Mouse (Mus musculus): ENCODE results near the gene Gm17545. TPM values are rescaled to one million over a fixed set of nuclear protein-coding genes. Genes with fewer than 3 reads are reported as not detected.

Gm17545 gene
- polyA plus RNA-seq, 1 experiment from 2014 or later, result not detected

DNA sequence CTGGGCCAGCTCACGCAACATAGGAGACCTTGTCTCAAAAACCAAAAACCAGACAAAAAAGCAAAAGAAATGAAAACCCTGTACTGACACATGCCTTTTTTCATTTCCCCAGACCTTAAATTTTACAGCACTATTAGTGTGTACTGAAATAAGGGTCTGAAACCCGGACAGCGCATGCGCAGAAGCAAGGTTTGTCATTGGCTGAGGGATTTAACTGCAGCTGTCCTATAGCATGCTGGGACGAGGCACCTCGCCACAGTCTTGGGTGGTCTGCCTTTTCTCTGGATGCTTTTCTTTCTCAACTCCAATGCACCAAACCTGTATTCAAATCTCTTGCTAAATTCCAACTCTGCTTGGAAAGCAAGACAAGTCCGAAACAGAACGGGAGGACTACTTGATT is 24.9 kb downstream of the Gm17545 start:
- H3K4me2 ChIP-seq (replicated peaks; ENCODE audit: low read depth), result no peak overlapping the region
- H3K9me3 ChIP-seq (ENCODE audit: control insufficient read depth), result no peaks in the 10 kb centered on the region
- WGBS, result 93% methylated on average over 8 of the region's 8 CpGs
- no peak overlapping the region for H3K9ac ChIP-seq (ENCODE audit: low read depth, low read length)
- H3K27ac ChIP-seq (ENCODE audit: low read depth, low read length), result no peak overlapping the region
- no peaks in the 10 kb centered on the region for H3K27me3 ChIP-seq (replicated peaks; ENCODE audit: control insufficient read depth, insufficient read depth, low read length)
- TF ChIP-seq CTCF (IDR thresholded peaks at IDR 0.05; ENCODE audit: low read depth), result no peak
- no peak for ATAC-seq
- no peak overlapping the region for H3K4me3 ChIP-seq (ENCODE audit: low read depth, low read length)
- H3K36me3 ChIP-seq (ENCODE audit: control insufficient read depth, insufficient read depth), result no peaks in the 10 kb centered on the region
- H3K4me1 ChIP-seq (replicated peaks; ENCODE audit: control insufficient read depth, insufficient read depth, low read length), result peaks cover 3% of the 10 kb centered on the region; the same call in 1 of the 2 replicates

DNA sequence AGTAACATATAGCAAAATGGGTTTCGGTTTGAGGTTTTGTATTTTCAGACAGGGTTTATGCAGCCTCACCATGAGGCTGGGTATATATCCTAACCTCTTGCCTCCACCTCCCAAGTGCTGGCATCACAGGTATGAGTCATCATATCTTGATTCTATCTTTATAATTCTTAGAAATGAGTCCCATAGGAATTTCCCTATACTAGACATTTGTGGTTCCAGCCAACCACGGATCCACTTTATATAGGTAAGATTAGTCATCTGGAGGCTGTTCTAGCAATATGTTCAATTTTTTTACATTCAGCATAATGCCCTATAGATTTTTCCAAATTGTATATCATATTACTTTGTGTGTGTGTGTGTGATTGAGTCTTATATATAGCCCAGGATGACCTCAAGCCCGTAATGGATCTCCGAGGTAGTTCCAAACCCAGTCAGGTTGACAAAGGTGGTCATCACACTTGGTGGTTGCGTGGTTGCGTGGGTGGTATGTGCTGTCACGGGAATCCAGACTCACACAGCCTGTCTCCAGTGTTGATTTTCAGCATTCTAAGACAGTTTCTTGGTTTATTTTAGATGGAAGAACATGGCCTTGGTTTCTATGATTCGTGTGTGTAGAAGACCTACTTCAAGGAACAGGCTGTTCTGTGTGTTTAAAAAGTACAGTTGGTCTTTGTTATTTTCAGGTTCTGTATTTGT is 29.9 kb downstream of the Gm17545 start:
- Histone ChIP-seq H3K36me3 (ENCODE audit: control insufficient read depth, insufficient read depth) (no peaks in the 10 kb centered on the region), H3K27ac (ENCODE audit: low read depth, low read length) (no peak overlapping the region), H3K9me3 (ENCODE audit: control insufficient read depth) (no peaks in the 10 kb centered on the region), H3K9ac (ENCODE audit: low read depth, low read length) (no peak overlapping the region), H3K4me2 (replicated peaks; ENCODE audit: low read depth) (no peak overlapping the region), H3K4me3 (ENCODE audit: low read depth, low read length) (no peak overlapping the region), H3K4me1 (replicated peaks; ENCODE audit: control insufficient read depth, insufficient read depth, low read length) (no peaks in the 10 kb centered on the region), H3K27me3 (replicated peaks; ENCODE audit: control insufficient read depth, insufficient read depth, low read length) (no peaks in the 10 kb centered on the region)
- ATAC-seq, result no peak
- WGBS, result 92% methylated on average over 8 of the region's 8 CpGs
- TF ChIP-seq CTCF (IDR thresholded peaks at IDR 0.05; ENCODE audit: low read depth), result no peak

DNA sequence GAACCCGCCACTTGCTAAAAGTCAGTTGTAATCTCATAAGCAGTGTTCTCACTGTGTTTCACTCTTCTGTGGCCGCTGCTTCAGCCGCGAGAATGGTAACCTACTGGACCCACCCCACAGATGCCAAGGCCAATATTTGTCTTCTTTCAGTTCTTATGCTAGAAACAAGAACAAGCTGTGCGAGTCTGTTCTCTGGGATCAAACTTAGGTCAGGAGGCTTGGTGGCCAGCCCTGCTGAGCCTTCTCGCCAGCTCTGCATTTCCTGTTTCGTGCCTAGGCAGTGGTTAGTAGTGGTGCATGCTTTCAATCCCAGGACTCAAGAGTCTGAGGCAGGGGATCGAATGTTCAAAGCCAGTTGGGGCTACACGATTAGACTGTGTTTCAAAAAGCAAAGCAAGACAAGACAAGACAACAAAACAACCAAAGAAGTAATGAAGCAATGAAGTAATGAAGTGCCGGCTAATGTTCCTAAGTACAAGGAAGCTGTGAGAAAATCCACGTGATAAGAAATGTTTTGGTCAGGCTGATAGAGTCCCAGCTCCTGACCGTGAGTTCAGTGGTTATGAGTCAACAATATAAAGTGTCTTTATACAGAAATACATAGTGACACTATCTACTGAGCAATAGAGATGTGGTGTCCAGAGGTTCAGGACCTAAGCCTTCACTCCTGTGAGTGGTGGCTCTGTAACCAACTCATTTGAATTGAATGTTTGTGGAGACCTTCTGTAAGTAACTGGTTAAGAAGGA is 30.6 kb downstream of the Gm17545 start:
- peak; percentile 64 for ATAC-seq
- Histone ChIP-seq H3K9me3 (ENCODE audit: control insufficient read depth) (no peaks in the 10 kb centered on the region), H3K4me1 (replicated peaks; ENCODE audit: control insufficient read depth, insufficient read depth, low read length) (no peaks in the 10 kb centered on the region), H3K4me3 (ENCODE audit: low read depth, low read length) (no peak overlapping the region), H3K27me3 (replicated peaks; ENCODE audit: control insufficient read depth, insufficient read depth, low read length) (no peaks in the 10 kb centered on the region), H3K4me2 (replicated peaks; ENCODE audit: low read depth) (no peak overlapping the region), H3K27ac (ENCODE audit: low read depth, low read length) (no peak overlapping the region), H3K36me3 (ENCODE audit: control insufficient read depth, insufficient read depth) (no peaks in the 10 kb centered on the region), H3K9ac (ENCODE audit: low read depth, low read length) (no peak overlapping the region)
- TF ChIP-seq CTCF (IDR thresholded peaks at IDR 0.05; ENCODE audit: low read depth), result no peak
- 75% methylated on average over 12 of the region's 12 CpGs for WGBS

DNA sequence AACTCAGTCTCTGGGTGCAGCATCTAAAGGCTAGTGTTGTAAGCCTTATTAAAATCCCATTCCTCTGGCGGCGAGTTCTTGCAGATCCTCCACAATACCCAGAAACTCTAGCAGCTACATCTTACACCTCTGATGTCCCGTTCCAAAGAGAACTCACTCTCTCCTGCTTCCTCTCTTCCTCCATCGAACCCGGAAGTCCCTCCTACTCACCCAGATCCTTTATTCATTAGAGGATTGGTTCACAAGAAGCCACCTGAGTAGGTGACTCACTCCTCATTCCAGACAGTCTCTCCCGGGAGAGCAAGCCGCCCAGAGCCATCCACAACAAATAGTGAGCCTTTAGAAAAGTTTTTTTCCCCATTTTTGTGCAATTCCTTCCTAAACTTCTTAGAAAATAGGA is 32.1 kb downstream of the Gm17545 start:
- Histone ChIP-seq H3K4me1 (replicated peaks; ENCODE audit: control insufficient read depth, insufficient read depth, low read length) (no peaks in the 10 kb centered on the region), H3K9ac (ENCODE audit: low read depth, low read length) (no peak overlapping the region), H3K27me3 (replicated peaks; ENCODE audit: control insufficient read depth, insufficient read depth, low read length) (no peaks in the 10 kb centered on the region), H3K36me3 (ENCODE audit: control insufficient read depth, insufficient read depth) (no peaks in the 10 kb centered on the region), H3K27ac (ENCODE audit: low read depth, low read length) (no peak overlapping the region), H3K9me3 (ENCODE audit: control insufficient read depth) (no peaks in the 10 kb centered on the region), H3K4me3 (ENCODE audit: low read depth, low read length) (no peak overlapping the region), H3K4me2 (replicated peaks; ENCODE audit: low read depth) (no peak overlapping the region)
- WGBS, result 86% methylated on average over 7 of the region's 7 CpGs
- no peak for ATAC-seq
- no peak for TF ChIP-seq CTCF (IDR thresholded peaks at IDR 0.05; ENCODE audit: low read depth)

DNA sequence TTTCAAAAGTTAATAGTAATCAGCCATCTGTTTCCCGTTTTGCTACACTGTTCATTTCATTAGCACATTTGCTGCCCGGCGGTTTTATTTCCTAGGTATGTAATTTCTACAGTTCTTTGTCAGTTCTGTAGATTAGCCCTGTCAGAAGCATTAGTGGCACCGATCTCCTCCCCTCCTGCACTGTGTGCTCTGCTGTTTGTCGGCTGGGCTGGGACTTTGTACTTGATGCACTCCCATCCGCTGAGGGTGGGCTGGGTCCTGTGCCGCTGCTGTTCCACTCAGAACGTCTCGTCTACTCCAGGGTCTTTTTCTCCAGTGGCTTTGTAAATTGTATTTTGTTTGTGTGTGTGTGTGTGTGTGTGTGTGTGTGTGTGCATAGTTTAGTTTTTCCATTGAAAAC is 34.9 kb downstream of the Gm17545 start:
- no peak for ATAC-seq
- no peak overlapping the region for H3K4me2 ChIP-seq (replicated peaks; ENCODE audit: low read depth)
- H3K36me3 ChIP-seq (ENCODE audit: control insufficient read depth, insufficient read depth), result no peaks in the 10 kb centered on the region
- no peak overlapping the region for H3K4me3 ChIP-seq (ENCODE audit: low read depth, low read length)
- H3K27me3 ChIP-seq (replicated peaks; ENCODE audit: control insufficient read depth, insufficient read depth, low read length), result no peaks in the 10 kb centered on the region
- 36% methylated on average over 9 of the region's 9 CpGs for WGBS
- H3K9ac ChIP-seq (ENCODE audit: low read depth, low read length), result no peak overlapping the region
- no peak overlapping the region for H3K27ac ChIP-seq (ENCODE audit: low read depth, low read length)
- no peak for TF ChIP-seq CTCF (IDR thresholded peaks at IDR 0.05; ENCODE audit: low read depth)
- no peaks in the 10 kb centered on the region for H3K9me3 ChIP-seq (ENCODE audit: control insufficient read depth)
- no peaks in the 10 kb centered on the region for H3K4me1 ChIP-seq (replicated peaks; ENCODE audit: control insufficient read depth, insufficient read depth, low read length)

DNA sequence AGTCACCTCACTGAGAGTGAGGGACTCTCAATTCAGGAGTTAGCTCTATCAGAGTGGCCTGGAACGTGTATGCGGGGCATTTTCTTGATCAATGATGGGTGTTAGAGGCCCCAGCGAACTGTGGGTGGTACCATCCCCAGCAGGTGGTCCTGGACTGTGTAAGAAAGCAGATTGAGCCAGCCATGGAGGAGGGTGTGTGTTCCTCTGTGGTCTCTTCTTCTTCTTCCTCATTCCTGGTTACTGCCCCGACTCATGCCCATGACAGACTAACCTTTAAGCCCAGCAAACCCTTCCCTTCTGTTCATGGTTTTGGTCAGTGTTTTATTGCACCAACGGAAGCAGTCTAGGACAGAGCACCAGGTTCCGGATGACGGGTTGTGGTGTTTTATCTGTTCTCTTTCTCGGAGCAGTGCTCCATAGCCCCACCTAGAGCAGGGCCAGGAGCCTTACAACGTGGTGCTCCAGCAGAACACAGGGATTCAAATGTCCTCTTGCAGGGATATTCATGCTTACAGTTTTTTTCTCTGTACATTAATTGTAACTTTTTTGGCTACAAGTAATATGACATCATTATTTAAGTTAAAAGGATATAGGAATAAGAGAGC is 40.2 kb downstream of the Gm17545 start:
- 83% methylated on average over 9 of the region's 9 CpGs for WGBS
- H3K4me1 ChIP-seq (replicated peaks; ENCODE audit: control insufficient read depth, insufficient read depth, low read length), result no peaks in the 10 kb centered on the region
- no peaks in the 10 kb centered on the region for H3K36me3 ChIP-seq (ENCODE audit: control insufficient read depth, insufficient read depth)
- no peak for ATAC-seq
- no peak overlapping the region for H3K4me3 ChIP-seq (ENCODE audit: low read depth, low read length)
- H3K27me3 ChIP-seq (replicated peaks; ENCODE audit: control insufficient read depth, insufficient read depth, low read length), result no peaks in the 10 kb centered on the region
- no peak overlapping the region for H3K27ac ChIP-seq (ENCODE audit: low read depth, low read length)
- no peak overlapping the region for H3K9ac ChIP-seq (ENCODE audit: low read depth, low read length)
- TF ChIP-seq CTCF (IDR thresholded peaks at IDR 0.05; ENCODE audit: low read depth), result peak; percentile 43
- H3K9me3 ChIP-seq (ENCODE audit: control insufficient read depth), result no peaks in the 10 kb centered on the region
- no peak overlapping the region for H3K4me2 ChIP-seq (replicated peaks; ENCODE audit: low read depth)

Data from intestine, postnatal 0 days (tissue).